Mouse (Mus musculus): ENCODE data around the gene Msh4. TPM values are rescaled to one million over a fixed set of nuclear protein-coding genes. Genes with fewer than 3 reads are reported as not detected.
A peak's percentile ranks its signal among the peaks of the same experiment; 100 is the strongest.

Gene Msh4
- polyA plus RNA-seq, 1 experiment from 2014 or later = 0.10 TPM

DNA sequence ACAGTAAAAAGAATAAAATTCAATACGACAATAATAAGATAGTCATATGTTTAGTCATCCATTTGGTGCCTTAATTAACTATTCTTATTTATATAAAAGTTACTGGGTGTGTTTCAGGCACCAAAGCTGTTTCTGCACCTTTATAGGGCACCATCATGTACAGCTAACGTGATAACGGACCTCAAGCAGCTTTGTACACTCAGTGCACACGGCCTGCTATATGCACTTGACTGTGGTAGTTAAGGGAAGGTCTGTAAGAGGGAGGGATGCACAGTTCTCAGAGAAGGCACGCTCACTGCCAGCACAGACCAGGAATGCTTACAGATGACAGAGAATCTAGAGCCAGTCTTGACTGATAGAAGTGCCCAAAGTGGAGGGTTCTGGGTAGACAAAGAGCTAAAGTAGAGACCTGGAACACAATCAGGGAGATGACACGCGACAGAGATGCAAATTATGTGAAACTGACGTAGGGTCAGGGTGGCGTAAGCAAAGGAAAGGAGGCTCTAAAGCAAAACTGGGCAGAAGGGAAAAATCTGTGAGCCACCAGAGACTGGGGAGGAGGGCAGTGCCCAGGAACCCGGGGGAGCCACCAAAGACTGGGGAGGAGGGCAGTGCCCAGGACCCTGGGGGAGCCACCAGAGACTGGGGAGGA is 47.5 kb downstream of the Msh4 start:
- H3K9me3 ChIP-seq = no peaks in the 10 kb centered on the region
- no peaks in the 10 kb centered on the region for H3K27me3 ChIP-seq (ENCODE audit: insufficient read depth, poor library complexity, severe bottlenecking)
- no peak overlapping the region for H3K4me3 ChIP-seq
- no peak overlapping the region for H3K27ac ChIP-seq
- no peaks in the 10 kb centered on the region for H3K4me1 ChIP-seq (replicated peaks)
- no peaks in the 10 kb centered on the region for H3K36me3 ChIP-seq
- 86% methylated on average over 10 of the region's 10 CpGs for WGBS
- no peak for DNase-seq (ENCODE audit: low spot score)

DNA sequence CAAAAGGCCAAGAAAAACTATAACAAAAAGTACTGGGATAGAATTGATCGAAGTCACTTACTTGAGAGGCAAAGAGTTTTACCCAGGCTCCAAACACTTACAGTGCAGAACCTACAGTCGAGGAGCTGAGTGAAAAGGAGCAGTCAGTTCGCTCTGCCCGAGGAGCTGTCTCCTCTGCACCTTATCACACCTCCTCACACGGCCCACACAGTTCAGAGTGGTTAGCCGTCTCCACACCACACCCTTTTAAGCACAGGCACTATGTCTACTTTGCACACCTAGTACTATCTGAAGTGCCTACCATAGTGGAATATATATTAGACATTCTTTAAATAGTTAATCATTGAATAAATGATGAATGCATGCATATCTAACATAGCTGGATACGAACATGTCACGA is 53.7 kb downstream of the Msh4 start:
- Histone ChIP-seq H3K36me3 (no peaks in the 10 kb centered on the region), H3K27me3 (ENCODE audit: insufficient read depth, poor library complexity, severe bottlenecking) (no peaks in the 10 kb centered on the region; the same call in 1 of the 2 replicates), H3K27ac (no peak overlapping the region), H3K9me3 (no peaks in the 10 kb centered on the region), H3K4me3 (no peak overlapping the region), H3K4me1 (replicated peaks) (peaks cover 5% of the 10 kb centered on the region; the same call in 1 of the 2 replicates)
- DNase-seq (ENCODE audit: low spot score) = no peak
- WGBS = 80% methylated on average over 8 of the region's 8 CpGs

DNA sequence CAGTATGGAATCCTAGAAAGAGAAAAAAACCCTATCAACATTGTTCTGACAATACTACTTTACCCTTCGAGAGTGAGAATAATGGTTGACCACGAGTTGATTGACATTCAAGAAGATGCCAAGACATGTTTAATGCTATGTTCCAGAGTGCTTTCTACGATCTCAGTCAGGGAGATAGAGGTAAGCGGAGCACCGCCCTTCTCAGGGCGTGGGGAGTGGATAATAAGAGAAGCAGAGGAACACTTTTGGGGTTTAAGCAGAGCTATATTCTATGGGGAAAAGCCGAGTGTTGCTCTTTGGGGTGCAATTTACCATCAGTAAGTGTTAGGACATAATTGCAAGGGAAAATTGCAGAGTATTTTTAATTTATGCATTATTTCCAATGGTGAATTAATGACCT is 55.2 kb downstream of the Msh4 start:
- no peaks in the 10 kb centered on the region for H3K36me3 ChIP-seq
- H3K4me1 ChIP-seq (replicated peaks) = peaks cover 5% of the 10 kb centered on the region; the same call in 1 of the 2 replicates
- no peak overlapping the region for H3K27ac ChIP-seq
- H3K4me3 ChIP-seq = no peak overlapping the region
- WGBS = 89% methylated on average over 7 of the region's 7 CpGs
- H3K9me3 ChIP-seq = no peaks in the 10 kb centered on the region
- no peaks in the 10 kb centered on the region; the same call in 1 of the 2 replicates for H3K27me3 ChIP-seq (ENCODE audit: insufficient read depth, poor library complexity, severe bottlenecking)
- DNase-seq (ENCODE audit: low spot score) = no peak

DNA sequence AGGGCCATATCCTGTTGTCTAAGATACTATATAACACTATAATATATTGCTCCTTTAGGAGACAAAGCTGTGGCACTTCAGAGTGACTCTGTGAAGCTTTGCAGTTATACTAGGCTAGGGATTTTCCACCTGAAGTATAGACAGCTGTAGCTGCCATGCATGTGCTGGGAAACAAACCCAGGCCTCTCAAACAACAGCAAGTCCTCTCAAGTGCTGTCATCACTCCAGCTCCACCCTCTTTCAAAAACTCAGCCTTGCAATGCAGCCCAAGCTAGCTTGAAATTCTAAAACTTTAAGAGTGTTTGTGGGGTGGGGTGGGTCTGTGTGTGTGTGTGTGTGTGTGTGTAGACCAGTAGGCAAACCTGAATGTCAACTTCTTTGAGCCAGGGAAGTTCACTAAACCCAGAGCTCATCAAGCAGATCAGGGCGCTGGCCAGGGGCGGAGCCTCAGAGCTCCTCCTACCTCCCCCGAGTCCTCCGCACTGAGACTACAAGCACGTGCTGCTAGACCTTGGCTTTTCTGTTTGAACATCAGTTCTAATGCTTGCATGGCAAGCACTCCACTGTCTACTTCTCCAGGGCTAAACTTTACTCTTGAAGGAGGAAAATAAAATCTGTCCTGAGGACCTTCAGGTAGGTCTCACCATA is 56.4 kb downstream of the Msh4 start:
- Histone ChIP-seq H3K27ac (peak overlapping the region; percentile 29; the same call in 1 of the 2 replicates), H3K9me3 (no peaks in the 10 kb centered on the region), H3K27me3 (ENCODE audit: insufficient read depth, poor library complexity, severe bottlenecking) (no peaks in the 10 kb centered on the region; the same call in 1 of the 2 replicates), H3K4me3 (no peak overlapping the region), H3K4me1 (replicated peaks) (peaks cover 5% of the 10 kb centered on the region; the same call in 1 of the 2 replicates), H3K36me3 (no peaks in the 10 kb centered on the region)
- WGBS = 15% methylated on average over 5 of the region's 5 CpGs
- no peak for DNase-seq (ENCODE audit: low spot score)

DNA sequence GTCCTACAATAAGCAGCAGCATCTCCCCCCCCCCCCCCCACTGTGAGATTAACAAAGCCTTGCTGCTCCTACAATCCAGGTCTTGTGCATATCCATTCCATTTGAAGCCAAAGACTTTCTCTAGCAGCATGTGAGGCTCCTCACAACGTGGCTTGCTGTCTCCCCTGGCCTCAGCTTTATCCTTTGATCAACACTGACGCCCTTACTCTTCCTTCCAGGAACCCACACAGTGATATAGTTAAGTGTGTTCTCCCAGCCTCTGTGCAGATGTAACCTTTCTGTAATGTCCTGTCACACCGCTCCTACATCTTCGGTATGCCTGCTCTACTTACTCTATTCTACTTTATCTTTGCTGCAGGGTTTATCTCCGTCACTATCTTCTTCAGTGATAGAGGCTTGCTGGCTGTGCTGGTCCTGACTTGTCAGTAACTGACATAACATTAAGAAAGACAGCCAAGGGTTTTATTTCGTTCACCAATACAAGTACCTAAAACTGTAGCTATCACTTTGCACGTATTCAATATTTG is 58.7 kb downstream of the Msh4 start:
- Histone ChIP-seq H3K9me3 (no peaks in the 10 kb centered on the region), H3K27ac (no peak overlapping the region), H3K4me3 (no peak overlapping the region), H3K4me1 (replicated peaks) (peaks cover 5% of the 10 kb centered on the region; the same call in 1 of the 2 replicates), H3K27me3 (ENCODE audit: insufficient read depth, poor library complexity, severe bottlenecking) (no peaks in the 10 kb centered on the region; the same call in 1 of the 2 replicates), H3K36me3 (no peaks in the 10 kb centered on the region)
- WGBS = 82% methylated on average over 7 of the region's 7 CpGs
- no peak for DNase-seq (ENCODE audit: low spot score)

DNA sequence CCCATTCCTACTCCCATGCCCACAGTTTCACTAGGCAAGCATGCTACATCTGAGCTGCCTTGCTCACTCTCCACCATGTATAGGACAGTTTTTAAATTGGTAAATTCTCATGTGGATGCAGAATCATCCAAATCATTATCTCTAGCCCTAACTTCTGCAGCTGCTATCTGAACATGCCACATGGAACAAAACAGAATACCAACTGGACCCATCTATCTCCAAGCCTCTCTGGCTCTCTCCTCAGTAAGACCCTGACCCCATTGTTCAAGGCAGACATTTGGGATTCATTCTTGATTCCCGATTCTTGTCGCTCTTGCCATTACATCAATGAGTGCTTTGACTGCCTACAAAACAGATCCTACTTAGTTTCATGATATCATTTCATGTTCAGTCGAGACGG is 59.8 kb downstream of the Msh4 start:
- Histone ChIP-seq H3K4me3 (no peak overlapping the region), H3K4me1 (replicated peaks) (peaks cover 5% of the 10 kb centered on the region; the same call in 1 of the 2 replicates), H3K27me3 (ENCODE audit: insufficient read depth, poor library complexity, severe bottlenecking) (no peaks in the 10 kb centered on the region; the same call in 1 of the 2 replicates), H3K9me3 (no peaks in the 10 kb centered on the region), H3K36me3 (no peaks in the 10 kb centered on the region), H3K27ac (no peak overlapping the region)
- DNase-seq (ENCODE audit: low spot score) = no peak
- 89% methylated on average over 4 of the region's 4 CpGs for WGBS

DNA sequence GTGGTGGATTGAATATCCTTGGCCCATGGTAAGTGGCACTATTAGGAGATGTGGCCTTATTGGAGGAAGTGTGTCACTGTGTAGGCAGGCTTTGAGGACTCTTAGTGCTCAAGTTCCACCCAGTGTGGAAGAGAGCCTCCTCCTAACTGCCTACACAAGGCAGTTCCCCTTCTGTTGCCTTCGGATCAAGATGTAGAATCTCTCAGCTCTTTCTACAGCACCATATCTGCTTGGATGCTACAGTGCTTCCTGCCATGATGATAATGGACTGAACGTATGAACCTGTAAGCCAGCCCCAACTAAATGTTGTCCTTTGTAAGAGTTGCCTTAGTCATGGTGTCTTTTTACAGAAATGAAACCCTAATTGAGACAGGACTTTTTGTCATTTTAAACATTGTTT is 60.4 kb downstream of the Msh4 start:
- no peaks in the 10 kb centered on the region; the same call in 1 of the 2 replicates for H3K27me3 ChIP-seq (ENCODE audit: insufficient read depth, poor library complexity, severe bottlenecking)
- no peak for DNase-seq (ENCODE audit: low spot score)
- H3K27ac ChIP-seq = no peak overlapping the region
- no peaks in the 10 kb centered on the region for H3K9me3 ChIP-seq
- 90% methylated on average over 2 of the region's 2 CpGs for WGBS
- H3K4me1 ChIP-seq (replicated peaks) = peaks cover 5% of the 10 kb centered on the region; the same call in 1 of the 2 replicates
- no peaks in the 10 kb centered on the region for H3K36me3 ChIP-seq
- H3K4me3 ChIP-seq = no peak overlapping the region

DNA sequence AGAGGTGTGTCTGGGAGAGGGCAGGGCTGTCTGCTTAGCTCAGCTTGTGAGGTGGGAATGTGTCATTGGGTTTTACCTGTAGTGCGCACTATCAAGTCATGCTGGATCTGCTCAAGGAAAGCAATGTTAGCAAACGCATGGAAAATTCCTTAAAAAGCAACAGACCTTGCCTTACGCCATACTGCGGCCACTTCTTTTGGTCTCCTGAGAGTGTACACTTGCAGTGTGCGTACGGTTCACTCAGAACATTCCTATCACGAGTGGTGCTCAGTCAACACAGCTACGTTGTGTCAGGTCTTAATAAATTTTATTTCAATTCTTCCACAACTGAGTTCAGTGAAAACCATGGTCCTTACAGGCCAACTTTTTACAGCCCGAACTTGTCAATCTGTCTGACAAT is 61.2 kb downstream of the Msh4 start:
- 96% methylated on average over 9 of the region's 9 CpGs for WGBS
- no peak for DNase-seq (ENCODE audit: low spot score)
- Histone ChIP-seq H3K4me3 (no peak overlapping the region), H3K9me3 (no peaks in the 10 kb centered on the region), H3K36me3 (no peaks in the 10 kb centered on the region), H3K4me1 (replicated peaks) (peaks cover 5% of the 10 kb centered on the region; the same call in 1 of the 2 replicates), H3K27me3 (ENCODE audit: insufficient read depth, poor library complexity, severe bottlenecking) (no peaks in the 10 kb centered on the region; the same call in 1 of the 2 replicates), H3K27ac (no peak overlapping the region)

DNA sequence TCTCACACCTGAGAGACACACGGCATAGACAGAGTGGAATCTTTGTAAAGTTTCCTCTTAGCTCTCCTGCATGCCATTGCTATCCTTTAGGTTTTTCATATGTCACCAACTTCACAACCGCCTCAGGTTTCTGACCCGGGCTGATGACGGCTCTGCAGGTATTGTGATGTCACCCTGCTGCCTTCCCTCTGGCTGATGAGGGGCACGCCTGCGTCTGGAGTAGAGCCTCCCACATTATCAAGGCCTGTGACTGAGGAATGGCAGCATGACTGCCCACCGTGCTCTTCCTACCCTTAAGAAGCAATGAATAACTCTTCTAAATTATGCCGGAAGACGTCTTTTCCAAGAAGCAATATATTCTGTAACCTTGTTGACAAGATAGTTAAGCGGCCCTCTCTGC is 61.9 kb downstream of the Msh4 start, which contains the start of gene Asb17:
TSS of gene Asb17 (plus strand) at position 180 of the 400 bp plus-strand sequence.
- Histone ChIP-seq H3K4me3 (no peak within 1 kb of the TSS), H3K36me3 (no peaks in the 10 kb centered on the region), H3K27me3 (ENCODE audit: insufficient read depth, poor library complexity, severe bottlenecking) (no peaks in the 10 kb centered on the region), H3K27ac (no peak within 1 kb of the TSS), H3K4me1 (replicated peaks) (no peaks in the 10 kb centered on the region), H3K9me3 (no peaks in the 10 kb centered on the region)
- DNase-seq (ENCODE audit: low spot score) = no peak
- WGBS = 85% methylated on average over 10 of the region's 10 CpGs

DNA sequence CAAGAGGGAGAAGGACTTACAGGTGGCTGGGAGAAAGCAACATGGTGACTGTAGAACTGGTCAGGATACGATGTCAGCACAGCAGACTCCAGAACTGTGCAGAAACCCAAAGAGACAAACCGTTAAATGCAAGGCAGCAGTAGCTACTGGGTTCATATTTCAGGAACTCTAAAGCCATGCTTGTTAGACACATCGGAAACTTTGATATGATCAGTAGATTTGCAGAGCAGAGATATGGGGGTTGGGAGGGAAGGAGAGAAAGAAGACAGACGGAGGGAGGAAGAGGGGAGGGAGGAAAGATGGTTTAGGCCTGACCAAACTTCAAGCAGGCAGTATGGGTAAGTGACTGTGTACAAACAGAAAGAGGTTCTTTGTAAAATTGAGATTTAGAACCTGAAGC is 68.3 kb downstream of the Msh4 start:
- H3K4me3 ChIP-seq = no peak overlapping the region
- no peaks in the 10 kb centered on the region for H3K36me3 ChIP-seq
- DNase-seq (ENCODE audit: low spot score) = no peak
- H3K27me3 ChIP-seq (ENCODE audit: insufficient read depth, poor library complexity, severe bottlenecking) = no peaks in the 10 kb centered on the region; the same call in 1 of the 2 replicates
- H3K4me1 ChIP-seq (replicated peaks) = no peaks in the 10 kb centered on the region
- H3K27ac ChIP-seq = no peak overlapping the region
- no peaks in the 10 kb centered on the region for H3K9me3 ChIP-seq
- WGBS = 77% methylated on average over 4 of the region's 4 CpGs

DNA sequence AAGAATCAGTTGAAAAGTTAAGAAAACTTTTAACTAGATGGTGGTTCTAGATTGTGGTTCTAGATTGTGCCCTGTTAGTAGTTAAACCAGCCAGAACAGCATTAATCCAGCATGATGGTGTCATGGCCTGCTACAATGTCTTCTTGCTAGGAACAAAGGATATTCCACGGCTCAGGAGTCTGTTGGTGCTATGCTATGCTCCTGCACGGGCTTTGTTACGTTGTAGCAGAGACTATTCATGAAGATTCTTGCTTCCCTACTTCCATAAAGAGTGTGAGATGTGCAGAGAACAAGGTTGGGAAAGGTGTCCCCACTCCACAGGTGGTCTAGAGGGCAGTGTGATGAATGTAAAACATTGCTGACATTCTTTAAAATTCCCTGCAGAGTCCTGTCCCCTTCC is 69.6 kb downstream of the Msh4 start:
- Histone ChIP-seq H3K27ac (no peak overlapping the region), H3K4me3 (no peak overlapping the region), H3K4me1 (replicated peaks) (peaks cover 5% of the 10 kb centered on the region; the same call in 1 of the 2 replicates), H3K9me3 (no peaks in the 10 kb centered on the region), H3K27me3 (ENCODE audit: insufficient read depth, poor library complexity, severe bottlenecking) (no peaks in the 10 kb centered on the region; the same call in 1 of the 2 replicates), H3K36me3 (no peaks in the 10 kb centered on the region)
- DNase-seq (ENCODE audit: low spot score) = no peak
- WGBS = 77% methylated on average over 3 of the region's 3 CpGs

DNA sequence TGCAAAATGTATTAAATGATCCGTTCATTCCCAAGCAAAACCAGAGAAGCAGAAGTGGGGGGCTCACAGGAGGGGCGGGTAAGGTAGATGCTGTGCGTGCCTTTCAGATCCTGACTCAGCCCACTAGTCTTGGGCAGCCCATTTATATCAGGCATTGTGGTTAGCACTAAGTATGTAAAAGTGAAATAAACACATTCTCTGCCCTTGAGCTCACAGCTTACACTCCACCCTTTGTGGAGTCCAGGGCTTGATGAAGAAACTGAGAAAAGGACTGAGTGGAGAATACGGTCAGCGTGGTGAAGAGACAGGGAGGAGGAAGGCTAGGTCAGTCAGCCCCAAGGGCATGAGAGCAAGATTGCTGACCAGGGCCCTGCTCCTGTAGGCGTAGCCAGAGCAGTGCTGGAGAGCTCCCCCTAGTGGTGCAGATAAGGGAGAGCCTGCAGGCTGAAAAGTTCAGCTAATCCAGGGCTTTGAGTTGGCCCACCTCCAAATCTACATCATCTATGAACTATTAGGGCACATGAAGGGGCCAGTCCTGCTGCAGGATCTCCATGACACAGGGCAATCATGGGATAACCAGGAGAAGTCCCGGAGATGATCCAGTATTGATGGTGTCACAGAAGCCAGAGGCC is 70.4 kb downstream of the Msh4 start:
- WGBS = 62% methylated on average over 7 of the region's 7 CpGs
- no peaks in the 10 kb centered on the region for H3K9me3 ChIP-seq
- peak; percentile 73 for DNase-seq (ENCODE audit: low spot score)
- H3K4me3 ChIP-seq = no peak overlapping the region
- no peak overlapping the region for H3K27ac ChIP-seq
- H3K36me3 ChIP-seq = no peaks in the 10 kb centered on the region
- H3K27me3 ChIP-seq (ENCODE audit: insufficient read depth, poor library complexity, severe bottlenecking) = no peaks in the 10 kb centered on the region; the same call in 1 of the 2 replicates
- peaks cover 7% of the 10 kb centered on the region; the same call in 1 of the 2 replicates for H3K4me1 ChIP-seq (replicated peaks)

Data from hindbrain, embryonic 10.5 days (tissue).